Mouse (Mus musculus) MEL (cell line): Measurements from ENCODE around the gene Foxp3. TPM values are rescaled to one million over a fixed set of nuclear protein-coding genes. Genes with fewer than 3 reads are reported as not detected.
A peak's percentile ranks its signal among the peaks of the same experiment; 100 is the strongest.

Experiments used
- DNase-seq: peaks from one replicate; pipeline ENCODE4 v3.0.0; 2011; ENCODE audit warnings: low read depth, low spot score
- H3K27ac ChIP-seq: 2 replicates; pipeline ENCODE4 v1.5.1; 2012; ENCODE audit warnings: low read depth, mild to moderate bottlenecking, control low read depth, low read length, moderate library complexity; ENCODE audit not compliant: control insufficient read depth
- H3K27me3 ChIP-seq, 2 experiments: fragments of 150-350 bp in 1 of 2; sonication (generic) in 1 of 2; 2 replicates each; pipeline ENCODE4 v1.6.1; 2012; ENCODE audit warnings: low read length in 2 of 2, mild to moderate bottlenecking in 2 of 2, improper control_type of control experiment in 1 of 2, moderate library complexity in 1 of 2; ENCODE audit not compliant: insufficient read depth in 2 of 2, control insufficient read depth in 1 of 2
- H3K36me3 ChIP-seq, 2 experiments: 2 replicates each; pipeline ENCODE4 v1.6.1; 2012 to 2014; ENCODE audit warnings: low read length in 2 of 2, improper control_type of control experiment in 1 of 2, inconsistent platforms in 1 of 2, mild to moderate bottlenecking in 1 of 2; ENCODE audit not compliant: insufficient read depth in 2 of 2, control insufficient read depth in 1 of 2
- H3K4me1 ChIP-seq, 2 experiments: fragments of 150-350 bp in 1 of 2; sonication (generic) in 1 of 2; 2 replicates each; pipeline ENCODE4 v1.6.1; 2012; ENCODE audit warnings: low read length in 2 of 2, improper control_type of control experiment in 1 of 2, mild to moderate bottlenecking in 1 of 2; ENCODE audit not compliant: insufficient read depth in 2 of 2, control insufficient read depth in 1 of 2
- H3K4me3 ChIP-seq, 2 experiments: fragments of 150-350 bp in 1 of 2; sonication (generic) in 1 of 2; 2 replicates each; pipeline ENCODE4 v1.5.1; 2012; ENCODE audit warnings: low read depth in 2 of 2, low read length in 2 of 2, mild to moderate bottlenecking in 2 of 2, moderate library complexity in 2 of 2, control low read depth in 1 of 2, improper control_type of control experiment in 1 of 2; ENCODE audit not compliant: control insufficient read depth in 1 of 2, insufficient read depth in 1 of 2
- H3K79me2 ChIP-seq: 2 replicates; pipeline ENCODE4 v1.6.1; 2012; ENCODE audit warnings: mild to moderate bottlenecking, low read length, moderate library complexity; ENCODE audit not compliant: control insufficient read depth, poor library complexity, insufficient read depth
- H3K9ac ChIP-seq: 2 replicates; pipeline ENCODE4 v1.6.1; 2012; ENCODE audit warnings: low read depth, mild to moderate bottlenecking, control low read depth, low read length, moderate library complexity; ENCODE audit not compliant: control insufficient read depth, poor library complexity, severe bottlenecking
- H3K9me3 ChIP-seq: fragments of 150-350 bp; sonication (generic); replicated peaks from 2 replicates; pipeline ENCODE4 v1.6.1; 2012; ENCODE audit warnings: mild to moderate bottlenecking, low read length, improper control_type of control experiment, moderate library complexity; ENCODE audit not compliant: insufficient read depth
- BHLHE40 ChIP-seq: IDR thresholded peaks from 2 replicates; pipeline ENCODE4 v1.6.1; 2012; ENCODE audit warnings: low read depth, mild to moderate bottlenecking, inconsistent platforms, low read length, improper control_type of control experiment, borderline replicate concordance
- CHD2 ChIP-seq: IDR thresholded peaks from 2 replicates; pipeline ENCODE4 v1.6.1; 2011; ENCODE audit warnings: low read length, improper control_type of control experiment
- E2F4 ChIP-seq: IDR thresholded peaks from 2 replicates; pipeline ENCODE4 v1.6.1; 2011; ENCODE audit warnings: low read depth, low read length, improper control_type of control experiment, borderline replicate concordance
- ELF1 ChIP-seq: IDR thresholded peaks from 2 replicates; pipeline ENCODE4 v1.6.1; 2014; ENCODE audit warnings: low read depth, mild to moderate bottlenecking, inconsistent platforms, low read length, improper control_type of control experiment, moderate library complexity
- EP300 ChIP-seq, 2 experiments: IDR thresholded peaks; 2 replicates each; pipeline ENCODE4 v1.6.1; 2011; ENCODE audit warnings: improper control_type of control experiment in 2 of 2, low read length in 2 of 2, low read depth in 1 of 2, mild to moderate bottlenecking in 1 of 2
- ETS1 ChIP-seq: IDR thresholded peaks from 2 replicates; pipeline ENCODE4 v1.6.1; 2012; ENCODE audit warnings: low read depth, mild to moderate bottlenecking, inconsistent platforms, low read length, improper control_type of control experiment, moderate library complexity
- GABPA ChIP-seq: IDR thresholded peaks from 2 replicates; pipeline ENCODE4 v1.6.1; 2012; ENCODE audit warnings: low read depth, mild to moderate bottlenecking, inconsistent platforms, low read length, improper control_type of control experiment, moderate library complexity
- HCFC1 ChIP-seq: IDR thresholded peaks from 2 replicates; pipeline ENCODE4 v1.6.1; 2012; ENCODE audit warnings: low read depth, mild to moderate bottlenecking, inconsistent platforms, low read length, improper control_type of control experiment, moderate library complexity
- JUND ChIP-seq: IDR thresholded peaks from 2 replicates; pipeline ENCODE4 v1.6.1; 2011; ENCODE audit warnings: low read depth, mild to moderate bottlenecking, improper control_type of control experiment, low read length
- KAT2A ChIP-seq: conservative IDR thresholded peaks from 2 replicates; pipeline ENCODE4 v1.6.1; 2012; ENCODE audit warnings: low read depth, low read length, improper control_type of control experiment, inconsistent platforms
- MAFK ChIP-seq: IDR thresholded peaks from 2 replicates; pipeline ENCODE4 v1.6.1; 2011; ENCODE audit warnings: low read depth, mild to moderate bottlenecking, low read length, improper control_type of control experiment, borderline replicate concordance
- MAX ChIP-seq: IDR thresholded peaks from 2 replicates; pipeline ENCODE4 v1.6.1; 2011; ENCODE audit warnings: low read length, improper control_type of control experiment
- MAZ ChIP-seq: IDR thresholded peaks from 2 replicates; pipeline ENCODE4 v1.6.1; 2012; ENCODE audit warnings: low read depth, mild to moderate bottlenecking, inconsistent platforms, low read length, improper control_type of control experiment
- MEF2A ChIP-seq: IDR thresholded peaks from 2 replicates; pipeline ENCODE4 v1.6.1; 2014; ENCODE audit warnings: low read depth, mild to moderate bottlenecking, inconsistent platforms, low read length, improper control_type of control experiment; ENCODE audit not compliant: poor library complexity, insufficient replicate concordance, severe bottlenecking; ENCODE audit errors: extremely low read depth
- MXI1 ChIP-seq: IDR thresholded peaks from 2 replicates; pipeline ENCODE4 v1.6.1; 2011; ENCODE audit warnings: mild to moderate bottlenecking, low read depth, low read length, improper control_type of control experiment
- MYB ChIP-seq: IDR thresholded peaks from 2 replicates; pipeline ENCODE4 v1.6.1; 2011; ENCODE audit warnings: mild to moderate bottlenecking, low read depth, low read length, improper control_type of control experiment
- MYC ChIP-seq: IDR thresholded peaks from 2 replicates; pipeline ENCODE4 v1.6.1; 2011; ENCODE audit warnings: low read depth, mild to moderate bottlenecking, low read length, improper control_type of control experiment, moderate library complexity
- NELFE ChIP-seq: IDR thresholded peaks from 2 replicates; pipeline ENCODE4 v1.6.1; 2011; ENCODE audit warnings: low read depth, low read length, improper control_type of control experiment
- NRF1 ChIP-seq: IDR thresholded peaks from 2 replicates; pipeline ENCODE4 v1.6.1; 2014; ENCODE audit warnings: low read depth, mild to moderate bottlenecking, inconsistent platforms, low read length, improper control_type of control experiment, moderate library complexity; ENCODE audit not compliant: poor library complexity, insufficient read depth, severe bottlenecking
- POLR2A ChIP-seq, 2 experiments: IDR thresholded peaks; 2 replicates each; pipeline ENCODE4 v1.6.1; 2011 to 2012; ENCODE audit warnings: low read length in 2 of 2, mild to moderate bottlenecking in 2 of 2, control low read depth in 1 of 2, improper control_type of control experiment in 1 of 2, low read depth in 1 of 2, moderate library complexity in 1 of 2; ENCODE audit not compliant: control insufficient read depth in 1 of 2, insufficient read depth in 1 of 2, poor library complexity in 1 of 2
- POLR2AphosphoS2 ChIP-seq: IDR thresholded peaks from 2 replicates; pipeline ENCODE4 v1.6.1; 2011; ENCODE audit warnings: low read length, improper control_type of control experiment
- POLR2AphosphoS5 ChIP-seq: IDR thresholded peaks from 2 replicates; pipeline ENCODE4 v1.6.1; 2012; ENCODE audit warnings: low read depth, borderline replicate concordance, mild to moderate bottlenecking, inconsistent platforms, low read length, moderate library complexity, mixed read lengths
- RAD21 ChIP-seq: IDR thresholded peaks from 2 replicates; pipeline ENCODE4 v1.6.1; 2011; ENCODE audit warnings: mild to moderate bottlenecking, low read depth, low read length, improper control_type of control experiment
- RCOR1 ChIP-seq: IDR thresholded peaks from 2 replicates; pipeline ENCODE4 v1.6.1; 2012; ENCODE audit warnings: low read depth, mild to moderate bottlenecking, inconsistent platforms, low read length, improper control_type of control experiment
- SIN3A ChIP-seq: IDR thresholded peaks from 2 replicates; pipeline ENCODE4 v1.6.1; 2012; ENCODE audit warnings: low read length, improper control_type of control experiment, inconsistent platforms
- SMC3 ChIP-seq: IDR thresholded peaks from 2 replicates; pipeline ENCODE4 v1.6.1; 2011; ENCODE audit warnings: low read depth, low read length, improper control_type of control experiment
- TAL1 ChIP-seq: IDR thresholded peaks from 2 replicates; pipeline ENCODE4 v1.6.1; 2012; ENCODE audit warnings: mild to moderate bottlenecking, inconsistent platforms, low read length, moderate library complexity, mixed read lengths
- TBP ChIP-seq: IDR thresholded peaks from 2 replicates; pipeline ENCODE4 v1.8.0; 2011; ENCODE audit warnings: low read depth, low read length, improper control_type of control experiment
- TCF12 ChIP-seq: IDR thresholded peaks from 2 replicates; pipeline ENCODE4 v1.6.1; 2014; ENCODE audit warnings: low read depth, mild to moderate bottlenecking, inconsistent platforms, low read length, improper control_type of control experiment, moderate library complexity
- USF1 ChIP-seq: IDR thresholded peaks from 2 replicates; pipeline ENCODE4 v1.6.1; 2014; ENCODE audit warnings: low read depth, mild to moderate bottlenecking, inconsistent platforms, low read length, improper control_type of control experiment, moderate library complexity
- USF2 ChIP-seq, 2 experiments: IDR thresholded peaks; 2 replicates each; pipeline ENCODE4 v1.6.1; 2011 to 2012; ENCODE audit warnings: improper control_type of control experiment in 2 of 2, low read length in 2 of 2, borderline replicate concordance in 1 of 2, inconsistent platforms in 1 of 2, low read depth in 1 of 2, mild to moderate bottlenecking in 1 of 2; ENCODE audit not compliant: insufficient read depth in 1 of 2
- ZC3H11A ChIP-seq: IDR thresholded peaks from 2 replicates; pipeline ENCODE4 v1.6.1; 2012; ENCODE audit warnings: low read depth, mild to moderate bottlenecking, inconsistent platforms, low read length, improper control_type of control experiment
- ZKSCAN1 ChIP-seq: IDR thresholded peaks from 2 replicates; pipeline ENCODE4 v1.6.1; 2012; ENCODE audit warnings: low read depth, mild to moderate bottlenecking, inconsistent platforms, low read length, improper control_type of control experiment, moderate library complexity
- ZMIZ1 ChIP-seq: IDR thresholded peaks from 2 replicates; pipeline ENCODE4 v1.6.1; 2012; ENCODE audit warnings: low read depth, mild to moderate bottlenecking, inconsistent platforms, low read length, improper control_type of control experiment, moderate library complexity
- ZNF384 ChIP-seq: IDR thresholded peaks from 2 replicates; pipeline ENCODE4 v1.6.1; 2012; ENCODE audit warnings: low read depth, mild to moderate bottlenecking, inconsistent platforms, low read length, improper control_type of control experiment
- polyA plus RNA-seq, 2 experiments: library from polyadenylated mRNA; stranded (reverse) in 1 of 2; unstranded in 1 of 2; fragments of >175 nt in 1 of 2; fragments of >200 nt in 1 of 2; gene quantifications; 2 replicates each; pipeline versions ENCODE4 v1.2.1 to v1.2.4; 2012; ENCODE audit warnings: low replicate concordance in 2 of 2, low read depth in 1 of 2; ENCODE audit not compliant: insufficient read length in 2 of 2, insufficient read depth in 1 of 2, missing spikeins in 1 of 2
- total RNA-seq: library from RNA; depleted of rRNA; stranded (reverse); fragments of 300-350 nt; gene quantifications from 2 replicates; pipeline ENCODE4 v1.2.3, GENCODE M21; 2012

The Foxp3 gene
- total and polyA plus RNA-seq, 3 experiments: 0.31 to 0.42 TPM; not detected in 1

DNA sequence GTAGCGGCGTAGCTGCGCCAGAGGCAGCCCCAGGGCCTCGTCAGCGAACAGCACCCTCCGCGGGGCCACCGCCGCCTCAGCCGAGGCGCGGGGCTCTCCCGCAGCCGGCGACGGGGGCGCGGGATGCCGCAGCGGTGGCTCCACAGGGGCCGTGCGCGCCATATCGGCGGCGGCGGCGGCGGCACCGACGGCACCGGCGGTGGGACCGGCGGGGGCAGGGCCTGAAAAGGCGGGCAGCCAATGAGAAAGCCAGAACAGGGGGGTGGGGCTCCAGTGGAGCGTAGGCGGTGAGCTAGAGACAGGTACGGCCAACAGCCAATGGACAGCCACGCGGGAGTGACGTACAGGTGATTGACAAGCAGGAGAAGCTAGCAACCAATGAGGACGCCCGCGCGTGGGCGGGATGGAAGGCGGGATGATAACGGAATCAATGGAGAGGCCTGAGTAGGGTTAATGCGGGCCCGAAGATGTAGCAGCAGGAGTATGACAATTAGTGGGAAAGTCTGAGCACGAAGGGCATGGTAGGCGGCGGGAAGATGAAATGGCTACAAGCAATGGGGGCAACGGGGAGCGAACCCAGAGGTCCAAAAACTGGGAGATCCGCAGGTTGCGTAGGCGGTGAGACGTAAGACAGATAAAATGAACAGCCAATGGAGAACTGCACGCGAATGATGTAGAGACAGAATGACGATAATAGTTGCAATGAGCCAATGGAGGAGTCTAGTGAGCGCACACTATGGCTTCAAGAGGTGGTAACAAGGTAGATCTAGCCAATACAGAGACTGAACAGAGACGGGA lies 842 bp downstream of the Foxp3 start, which contains the start of gene Ppp1r3f:
Gene Ppp1r3f, minus strand, starts transcription at position 197 of the 798 bp plus-strand sequence.
- Histone ChIP-seq H3K79me2 (peaks cover 14% of the 10 kb centered on the region), H3K36me3 (peaks cover 0 to 21% of the 10 kb centered on the region in 2 experiments; a peak in 2 of 4 replicates), H3K4me1 (peaks cover 18 to 40% of the 10 kb centered on the region in 2 experiments), H3K4me3 (peak within 1 kb of the TSS; percentile 78 to 95), H3K27me3 (no peaks in the 10 kb centered on the region), H3K9ac (peak within 1 kb of the TSS; percentile 97), H3K9me3 (no peaks in the 10 kb centered on the region), H3K27ac (peak within 1 kb of the TSS; percentile 90)
- DNase-seq: peak; percentile 99
- TF ChIP-seq RAD21: no peak
- no peak for TF ChIP-seq GABPA
- TF ChIP-seq USF2 (IDR thresholded peaks at IDR 0.05; ENCODE audit: borderline replicate concordance in 1 of 2, insufficient read depth in 1 of 2, low read depth in 1 of 2, low read length in 2 of 2): no peak
- TF ChIP-seq ZC3H11A: no peak
- peak; percentile 53 for TF ChIP-seq SIN3A
- no peak for TF ChIP-seq ETS1
- TF ChIP-seq ZNF384: no peak
- no peak for TF ChIP-seq ELF1
- TF ChIP-seq SMC3: no peak
- TF ChIP-seq TAL1: no peak
- TF ChIP-seq E2F4: no peak
- TF ChIP-seq MXI1: no peak; the same call in 1 of the 2 replicates
- peak; percentile 23; the same call in 1 of the 2 replicates for TF ChIP-seq NRF1
- TF ChIP-seq HCFC1: peak; percentile 70
- no peak for TF ChIP-seq TCF12
- TF ChIP-seq MAFK: no peak
- TF ChIP-seq CHD2: peak; percentile 41
- TF ChIP-seq KAT2A: no peak; the same call in 1 of the 2 replicates
- 0 out of 2 replicates have a peak, but pooled peaks have one; percentile 82 for TF ChIP-seq MAZ
- peak; percentile 50; the same call in 1 of the 2 replicates for TF ChIP-seq ZMIZ1
- no peak for TF ChIP-seq POLR2AphosphoS5
- TF ChIP-seq MAX: peak; percentile 64
- TF ChIP-seq POLR2AphosphoS2: peak; percentile 36; the same call in 1 of the 2 replicates
- TF ChIP-seq NELFE: peak; percentile 60
- peak in 1 of 2 experiments; percentile 67; a peak in 1 of 4 replicates for TF ChIP-seq POLR2A (IDR thresholded peaks at IDR 0.05; ENCODE audit: control insufficient read depth in 1 of 2, insufficient read depth in 1 of 2, low read depth in 1 of 2, low read length in 2 of 2, poor library complexity in 1 of 2)
- TF ChIP-seq ZKSCAN1: no peak
- no peak for TF ChIP-seq USF1
- TF ChIP-seq JUND: no peak
- TF ChIP-seq TBP: peak; percentile 72; the same call in 1 of the 2 replicates
- peak; percentile 56; the same call in 1 of the 2 replicates for TF ChIP-seq MYC
- TF ChIP-seq RCOR1: no peak
- no peak for TF ChIP-seq MYB
- TF ChIP-seq MEF2A: no peak
- peak; percentile 84; the same call in 1 of the 2 replicates for TF ChIP-seq BHLHE40
- no peak for TF ChIP-seq EP300 (IDR thresholded peaks at IDR 0.05; ENCODE audit: low read depth in 1 of 2, low read length in 2 of 2)
